Mouse (Mus musculus): ENCODE measurements around the gene Smoc1.

GRCm38 (mm10) chr12:81208559-81208958, 182.0 kb downstream of the Smoc1 start:
- no peak for TF ChIP-seq CTCF (IDR thresholded peaks at IDR 0.05)
- TF ChIP-seq POLR2A (IDR thresholded peaks at IDR 0.05; ENCODE audit: insufficient read depth, low read depth, low read length): no peak
